Mouse (Mus musculus) hindbrain, postnatal 0 days (tissue): ENCODE results near the gene Tcerg1l. TPM values are rescaled to one million over a fixed set of nuclear protein-coding genes. Genes with fewer than 3 reads are reported as not detected.

ENCODE experiments used
- ATAC-seq: fragments of 200-750 bp; cut with Nextera tagmentation; 2 replicates; pipeline ENCODE4 v1.8.0; 2017; ENCODE audit warnings: mild to moderate bottlenecking, moderate TSS enrichment, moderate library complexity
- DNase-seq: peaks from one replicate; pipeline ENCODE4 v3.0.0-alpha.2; 2015; ENCODE audit warnings: low spot score
- H3K27ac ChIP-seq: fragments of 300-500 bp; sonication (generic); 2 replicates; pipeline ENCODE4 v1.5.1; 2014; ENCODE audit warnings: mild to moderate bottlenecking
- H3K27me3 ChIP-seq: fragments of 300-500 bp; sonication (generic); 2 replicates; pipeline ENCODE4 v1.6.1; 2014; ENCODE audit warnings: low read length, mixed read lengths; ENCODE audit not compliant: insufficient read depth
- H3K36me3 ChIP-seq: fragments of 300-500 bp; sonication (generic); 2 replicates; pipeline ENCODE4 v1.6.1; 2014; ENCODE audit warnings: low read length, mixed read lengths; ENCODE audit not compliant: insufficient read depth
- H3K4me1 ChIP-seq: fragments of 300-500 bp; sonication (generic); 2 replicates; pipeline ENCODE4 v1.6.1; 2014; ENCODE audit warnings: antibody characterized with exemption, low read length, mixed read lengths; ENCODE audit not compliant: insufficient read depth
- H3K4me2 ChIP-seq: fragments of 300-500 bp; sonication (generic); 2 replicates; pipeline ENCODE4 v1.6.1; 2014; ENCODE audit warnings: low read depth, mild to moderate bottlenecking, low read length, moderate library complexity, mixed read lengths
- H3K4me3 ChIP-seq: fragments of 300-500 bp; sonication (generic); 2 replicates; pipeline ENCODE4 v1.5.1; 2014; ENCODE audit warnings: low read length
- H3K9ac ChIP-seq: fragments of 300-500 bp; sonication (generic); replicated peaks from 2 replicates; pipeline ENCODE4 v1.6.1; 2014; ENCODE audit warnings: mild to moderate bottlenecking, low read length, moderate library complexity, mixed read lengths
- H3K9me3 ChIP-seq: fragments of 300-500 bp; sonication (generic); 2 replicates; pipeline ENCODE4 v1.6.1; 2016; ENCODE audit warnings: low read length, mixed read lengths
- CTCF ChIP-seq: IDR thresholded peaks from 2 replicates; pipeline ENCODE4 v1.5.1; 2016; ENCODE audit warnings: antibody characterized with exemption, control low read depth, low read depth
- WGBS: fragments of 180-500 bp; shearing (Covaris S2); extraction: QIAGEN DNeasy Blood & Tissue Kit; methylation state at CpG from one replicate; pipeline ENCODE4 v1.1.7; 2014; 5-methylcytosine and 5-hydroxymethylcytosine counted together
- polyA plus RNA-seq: library from polyadenylated mRNA; unstranded; fragments of >200 nt; fragmentation: Nextera tagmentation; extraction: Ambion mirVana; gene quantifications from 2 replicates; pipeline ENCODE4 v1.2.1, GENCODE M21; 2015
- total RNA-seq: library from RNA; depleted of rRNA; stranded (reverse); fragments of >200 nt; gene quantifications from 2 replicates; pipeline ENCODE4 v1.2.3, GENCODE M21; 2014

Tcerg1l gene
- total and polyA plus RNA-seq, 2 experiments from 2014 or later = 25.4 to 33.9 TPM

DNA sequence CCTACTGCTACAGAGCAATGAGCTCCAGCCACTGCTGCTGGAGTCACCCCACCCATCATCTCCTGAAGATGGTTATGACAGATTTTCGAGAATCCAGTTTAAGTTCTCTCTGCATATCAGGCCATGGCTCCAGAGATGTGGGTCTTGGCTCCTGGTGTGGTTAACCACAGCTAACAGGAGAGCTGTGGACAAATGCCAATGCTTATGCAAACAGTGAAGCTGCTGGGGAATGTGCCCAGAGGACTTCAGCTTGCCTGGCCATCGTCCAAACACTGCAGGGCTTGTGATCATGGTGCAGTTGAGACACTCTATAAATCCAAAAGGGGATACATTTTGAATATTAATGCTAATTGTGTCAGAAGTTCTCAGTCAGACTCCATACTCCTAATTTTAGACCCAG, 221.5 kb downstream of the Tcerg1l start:
- Histone ChIP-seq H3K9ac (no peak overlapping the region), H3K36me3 (no peaks in the 10 kb centered on the region), H3K27ac (no peak overlapping the region), H3K27me3 (no peaks in the 10 kb centered on the region), H3K4me3 (no peak overlapping the region), H3K4me2 (no peak overlapping the region), H3K4me1 (no peaks in the 10 kb centered on the region), H3K9me3 (no peaks in the 10 kb centered on the region)
- 44% methylated on average over 2 of the region's 2 CpGs for WGBS
- DNase-seq (peak; percentile 60), ATAC-seq (no peak)
- TF ChIP-seq CTCF = no peak

DNA sequence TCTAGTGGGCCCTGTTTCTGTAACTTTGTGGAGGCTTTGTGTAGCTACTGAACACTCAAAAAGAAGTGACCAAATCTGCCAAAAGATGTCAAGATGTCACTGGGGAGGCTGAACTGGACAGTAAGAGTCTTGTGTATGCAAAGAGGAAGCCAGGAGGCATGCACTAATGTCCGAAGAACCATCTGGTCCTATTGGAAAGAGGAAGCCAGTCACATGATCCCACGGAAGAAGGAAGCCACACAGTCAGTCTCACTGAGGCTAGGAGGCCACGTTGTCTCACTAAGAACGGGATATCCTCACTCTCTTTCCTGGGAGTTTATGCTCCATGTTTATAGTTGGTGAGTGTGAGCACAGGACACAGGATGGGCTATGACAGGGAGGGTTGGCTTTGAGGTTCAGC, 227.1 kb downstream of the Tcerg1l start:
- no peaks in the 10 kb centered on the region for H3K27me3 ChIP-seq
- H3K36me3 ChIP-seq = no peaks in the 10 kb centered on the region
- no peak overlapping the region for H3K4me2 ChIP-seq
- no peak overlapping the region for H3K27ac ChIP-seq
- DNase-seq (no peak), ATAC-seq (no peak)
- H3K9ac ChIP-seq = no peak overlapping the region
- no peak overlapping the region for H3K4me3 ChIP-seq
- no peaks in the 10 kb centered on the region for H3K4me1 ChIP-seq
- H3K9me3 ChIP-seq = no peaks in the 10 kb centered on the region
- no peak for TF ChIP-seq CTCF
- WGBS = 80% methylated on average over 4 of the region's 4 CpGs
